Mouse (Mus musculus) ES-E14 (cell line): ENCODE results near the gene Macrod1. TPM values are rescaled to one million over a fixed set of nuclear protein-coding genes. Genes with fewer than 3 reads are reported as not detected.

Experiments used
- DNase-seq: peaks from one replicate; pipeline ENCODE4 v3.0.0-alpha.2; 2013; ENCODE audit warnings: low read depth, low spot score
- H3K27ac ChIP-seq: 2 replicates; pipeline ENCODE4 v1.5.1; 2012; ENCODE audit warnings: low read depth, mild to moderate bottlenecking, low read length, moderate library complexity, mixed read lengths; ENCODE audit not compliant: poor library complexity, insufficient read depth, severe bottlenecking
- H3K36me3 ChIP-seq: 2 replicates; pipeline ENCODE4 v1.6.1; 2012; ENCODE audit warnings: mild to moderate bottlenecking, low read length, moderate library complexity, mixed read lengths; ENCODE audit not compliant: control insufficient read depth, poor library complexity, insufficient read depth, severe bottlenecking
- H3K4me1 ChIP-seq, 2 experiments: fragments of 150-350 bp in 1 of 2; sonication (generic) in 1 of 2; 2 replicates each; pipeline ENCODE4 v1.6.1; 2012; ENCODE audit warnings: low read length in 2 of 2, mild to moderate bottlenecking in 1 of 2, mixed read lengths in 1 of 2; ENCODE audit not compliant: control insufficient read depth in 2 of 2, insufficient read depth in 2 of 2, poor library complexity in 1 of 2
- H3K4me3 ChIP-seq, 2 experiments: fragments of 150-350 bp in 1 of 2; sonication (generic) in 1 of 2; 2 replicates each; pipeline ENCODE4 v1.5.1; 2012; ENCODE audit warnings: low read length in 2 of 2, low read depth in 1 of 2, mild to moderate bottlenecking in 1 of 2, mixed read lengths in 1 of 2; ENCODE audit not compliant: insufficient read depth in 1 of 2, poor library complexity in 1 of 2, severe bottlenecking in 1 of 2
- H3K9ac ChIP-seq: 2 replicates; pipeline ENCODE4 v1.6.1; 2012; ENCODE audit warnings: low read depth, mild to moderate bottlenecking, low read length, mixed read lengths; ENCODE audit not compliant: poor library complexity, insufficient read depth, severe bottlenecking
- H3K9me3 ChIP-seq: fragments of 150-350 bp; sonication (generic); 2 replicates; pipeline ENCODE4 v1.6.1; 2012; ENCODE audit warnings: low read depth, mild to moderate bottlenecking, low read length; ENCODE audit not compliant: control insufficient read depth, insufficient read depth
- CHD2 ChIP-seq: IDR thresholded peaks from 2 replicates; pipeline ENCODE4 v1.6.1; 2014; ENCODE audit warnings: mild to moderate bottlenecking, low read depth, low read length, inconsistent platforms
- HCFC1 ChIP-seq: IDR thresholded peaks from 2 replicates; pipeline ENCODE4 v1.6.1; 2012; ENCODE audit warnings: low read length, inconsistent platforms, borderline replicate concordance; ENCODE audit not compliant: insufficient read depth
- MAFK ChIP-seq: IDR thresholded peaks from 2 replicates; pipeline ENCODE4 v1.6.1; 2014; ENCODE audit warnings: mild to moderate bottlenecking, low read depth, low read length, inconsistent platforms; ENCODE audit not compliant: insufficient read depth
- ZC3H11A ChIP-seq: IDR thresholded peaks from 2 replicates; pipeline ENCODE4 v1.6.1; 2012; ENCODE audit warnings: low read depth, mild to moderate bottlenecking, inconsistent platforms, low read length, borderline replicate concordance
- ZNF384 ChIP-seq: IDR thresholded peaks from 2 replicates; pipeline ENCODE4 v1.6.1; 2012; ENCODE audit warnings: low read depth, low read length, inconsistent platforms
- in situ Hi-C, 2 experiments: fragments of 600-800 bp; cut with MboI; formaldehyde crosslinking; loops; one replicate each; pipeline ENCODE4 v1.15.1; 2025; ENCODE audit warnings: low sequenced_read_pairs in 2 of 2, inconsistent platforms in 1 of 2; ENCODE audit not compliant: unreplicated experiment in 2 of 2
- total RNA-seq: library from RNA; depleted of rRNA; stranded (reverse); fragments of 300-350 nt; gene quantifications from 2 replicates; pipeline ENCODE4 v1.2.3, GENCODE M21; 2012

Macrod1 gene
- total RNA-seq, 1 experiment, result 1.4 TPM

DNA sequence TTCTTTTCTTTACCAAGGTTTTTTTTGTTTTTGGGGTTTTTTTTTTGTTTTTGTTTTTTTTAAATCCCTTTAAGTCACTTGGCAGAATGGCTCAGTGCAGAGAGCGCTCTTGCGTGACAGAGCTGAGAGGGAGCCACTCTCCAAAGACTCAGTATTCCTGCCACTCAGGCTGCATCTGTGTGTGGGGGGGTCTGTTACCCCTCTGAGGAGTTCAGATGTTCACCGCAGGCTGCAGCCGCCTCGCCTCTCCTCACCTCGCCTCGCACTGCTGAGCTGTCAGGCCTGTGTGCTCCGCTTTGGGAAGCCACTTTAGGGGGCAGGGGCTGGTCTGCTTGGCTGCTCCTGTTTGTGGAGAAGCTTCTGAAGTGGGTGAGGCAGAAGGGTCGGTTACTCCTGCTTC is 48.9 kb downstream of the Macrod1 start, which contains the start of gene Flrt1:
Flrt1 (minus strand) TSS at position 186 of the 400 bp plus-strand sequence.
- TF ChIP-seq MAFK, result no peak
- TF ChIP-seq CHD2, result no peak
- TF ChIP-seq ZC3H11A, result no peak
- TF ChIP-seq ZNF384, result no peak
- no peak for TF ChIP-seq HCFC1
- Histone ChIP-seq H3K4me1 (peaks cover 2 to 11% of the 10 kb centered on the region in 2 experiments; a peak in 1 of 4 replicates), H3K4me3 (no peak within 1 kb of the TSS), H3K9me3 (no peaks in the 10 kb centered on the region), H3K36me3 (no peaks in the 10 kb centered on the region), H3K9ac (no peak within 1 kb of the TSS), H3K27ac (no peak within 1 kb of the TSS)
- in situ Hi-C loops, result no loop called here
- no peak for DNase-seq

DNA sequence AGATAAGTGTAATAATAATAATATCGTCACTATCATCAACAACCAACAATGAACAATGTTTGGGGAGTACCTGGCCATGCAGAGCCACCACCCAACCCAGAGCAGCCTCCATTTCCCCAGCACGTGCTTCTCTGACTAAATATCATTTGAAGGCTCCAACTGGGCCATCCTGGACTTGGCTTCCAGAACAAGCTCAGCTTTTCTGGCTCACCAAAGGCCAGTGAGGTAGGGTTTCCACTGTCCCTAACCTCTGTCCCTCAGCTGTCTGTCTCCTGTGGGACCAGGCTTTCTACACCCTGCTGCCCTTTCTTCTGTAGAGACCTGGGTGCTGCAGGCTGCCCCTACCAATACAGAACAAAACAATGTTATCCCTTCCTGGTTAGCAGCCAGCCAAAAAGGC is 50.0 kb downstream of the Macrod1 start:
- TF ChIP-seq ZC3H11A, result no peak
- TF ChIP-seq CHD2, result no peak
- TF ChIP-seq MAFK, result no peak
- TF ChIP-seq ZNF384, result no peak
- no peak for TF ChIP-seq HCFC1
- in situ Hi-C loops, result no loop called here

DNA sequence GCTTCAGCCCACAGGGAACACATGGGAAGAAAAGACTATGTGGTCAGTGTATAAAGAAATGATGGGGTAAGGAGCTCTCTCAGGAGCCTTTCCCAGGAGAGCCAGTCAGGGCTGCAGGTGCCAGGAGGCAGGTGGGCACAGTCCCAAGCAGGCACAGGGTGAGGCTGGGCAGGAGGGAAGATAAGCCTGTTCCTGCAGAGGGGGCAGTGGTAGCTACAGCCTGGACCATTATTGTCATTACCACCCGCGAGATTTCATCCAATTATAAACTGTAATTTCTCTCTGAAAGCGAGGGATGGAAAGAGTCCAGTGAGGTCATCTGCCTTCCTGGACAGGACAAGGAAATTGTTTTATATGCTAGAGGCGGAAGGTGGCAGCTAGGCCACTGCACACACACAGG is 50.6 kb downstream of the Macrod1 start:
- H3K9ac ChIP-seq, result no peak overlapping the region
- no peaks in the 10 kb centered on the region for H3K9me3 ChIP-seq
- no peak for TF ChIP-seq ZC3H11A
- H3K36me3 ChIP-seq, result no peaks in the 10 kb centered on the region
- in situ Hi-C loops, result no loop called here
- no peak for DNase-seq
- no peak overlapping the region for H3K27ac ChIP-seq
- H3K4me3 ChIP-seq, result no peak overlapping the region
- H3K4me1 ChIP-seq, result peaks cover 2 to 11% of the 10 kb centered on the region in 2 experiments; a peak in 1 of 4 replicates

More for the DNA sequence above, 50.0 kb downstream of the Macrod1 start:
- no peak for DNase-seq
- Histone ChIP-seq H3K4me1 (peaks cover 2 to 11% of the 10 kb centered on the region in 2 experiments; a peak in 1 of 4 replicates), H3K9me3 (no peaks in the 10 kb centered on the region), H3K9ac (no peak overlapping the region), H3K27ac (no peak overlapping the region), H3K36me3 (no peaks in the 10 kb centered on the region), H3K4me3 (no peak overlapping the region)

DNA sequence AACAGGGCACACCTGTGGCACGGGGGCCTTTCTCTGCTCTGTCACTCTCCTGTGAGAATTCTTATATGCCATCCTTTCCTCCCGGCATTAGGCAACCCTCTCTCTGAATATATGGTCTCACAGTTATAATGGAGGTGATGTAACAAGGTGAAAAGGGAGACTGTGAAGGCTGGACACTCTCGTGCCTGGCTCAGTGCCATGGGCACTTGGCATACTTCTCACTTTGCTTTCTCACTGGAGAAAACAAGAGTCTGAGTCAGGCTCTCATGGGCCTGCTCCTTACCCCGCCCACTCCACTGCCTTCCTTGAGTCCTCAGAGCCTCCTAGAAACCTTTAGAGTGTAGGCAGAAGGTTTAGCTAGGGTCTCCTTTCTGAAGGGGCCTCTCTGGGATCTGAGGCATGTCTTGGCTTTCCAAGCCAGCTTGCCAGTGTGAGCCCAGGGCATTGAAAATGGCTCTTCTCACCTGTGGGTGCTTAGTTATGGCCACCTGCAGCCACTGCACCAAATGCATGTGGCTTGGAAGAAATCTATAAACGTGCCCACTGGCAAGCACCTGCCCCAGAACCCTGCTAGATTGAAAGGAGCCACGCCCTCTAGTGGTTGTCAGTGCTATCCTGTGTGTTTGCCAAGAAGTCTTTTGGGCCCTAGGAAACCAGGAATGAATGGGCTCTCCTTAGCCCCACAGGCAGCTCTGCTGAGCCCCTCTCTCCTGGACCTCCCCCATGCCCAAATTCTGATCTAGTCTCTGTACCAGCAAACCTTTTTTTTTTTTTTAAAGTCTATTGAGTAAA is 51.7 kb downstream of the Macrod1 start:
- no peak overlapping the region for H3K9ac ChIP-seq
- no peaks in the 10 kb centered on the region for H3K9me3 ChIP-seq
- H3K27ac ChIP-seq, result no peak overlapping the region
- in situ Hi-C loops, result no loop called here
- no peaks in the 10 kb centered on the region for H3K36me3 ChIP-seq
- H3K4me3 ChIP-seq, result no peak overlapping the region
- DNase-seq, result peak; percentile 39
- H3K4me1 ChIP-seq, result peaks cover under 1 to 14% of the 10 kb centered on the region in 2 experiments; a peak in 1 of 4 replicates
- TF ChIP-seq CHD2, result no peak
- peak; percentile 3; the same call in 1 of the 2 replicates for TF ChIP-seq ZC3H11A

DNA sequence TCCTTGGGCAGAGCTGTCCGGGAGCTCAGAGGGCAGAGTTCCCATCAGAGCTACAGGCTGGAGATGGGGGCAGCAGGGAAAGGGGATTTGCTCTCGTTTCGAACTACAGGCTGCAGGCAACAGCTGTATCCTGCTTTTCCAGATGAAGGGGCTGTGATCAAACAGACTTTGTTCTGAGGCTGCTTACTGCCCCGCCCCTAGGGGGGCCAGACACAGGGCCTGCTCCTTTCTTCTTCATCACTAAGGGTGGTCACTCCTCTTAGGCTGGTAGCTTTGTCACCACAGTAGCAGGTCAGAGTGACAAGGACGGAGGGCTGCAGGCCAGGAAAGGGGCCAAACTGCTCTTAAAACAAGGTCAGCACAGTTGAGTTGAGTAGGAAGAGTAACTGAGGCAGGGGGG is 53.5 kb downstream of the Macrod1 start:
- Histone ChIP-seq H3K9me3 (no peaks in the 10 kb centered on the region), H3K4me3 (no peak overlapping the region), H3K36me3 (no peaks in the 10 kb centered on the region), H3K9ac (no peak overlapping the region), H3K4me1 (peaks cover 0 to 11% of the 10 kb centered on the region in 2 experiments; a peak in 1 of 4 replicates), H3K27ac (no peak overlapping the region)
- TF ChIP-seq CHD2 (no peak), MAFK (no peak), ZNF384 (no peak)
- in situ Hi-C loops, result no loop called here
- no peak for DNase-seq
